Mouse (Mus musculus) activated CD4-positive, CD25-positive, alpha-beta regulatory T cell, adult 4 months (primary cell): ENCODE results near the gene Acot7. TPM values are rescaled to one million over a fixed set of nuclear protein-coding genes. Genes with fewer than 3 reads are reported as not detected.
A peak's percentile ranks its signal among the peaks of the same experiment; 100 is the strongest.

ENCODE experiments used
- ATAC-seq: one replicate; pipeline ENCODE4 v1.8.0; 2017
- polyA plus RNA-seq, 2 experiments: library from polyadenylated mRNA; unstranded; fragments of 100-300 nt; shearing (Covaris generic); gene quantifications; one replicate each; pipeline ENCODE4 v1.2.1; 2017

The Acot7 gene
- polyA plus RNA-seq = 100 to 1,000 TPM; 134 to 172 TPM

DNA sequence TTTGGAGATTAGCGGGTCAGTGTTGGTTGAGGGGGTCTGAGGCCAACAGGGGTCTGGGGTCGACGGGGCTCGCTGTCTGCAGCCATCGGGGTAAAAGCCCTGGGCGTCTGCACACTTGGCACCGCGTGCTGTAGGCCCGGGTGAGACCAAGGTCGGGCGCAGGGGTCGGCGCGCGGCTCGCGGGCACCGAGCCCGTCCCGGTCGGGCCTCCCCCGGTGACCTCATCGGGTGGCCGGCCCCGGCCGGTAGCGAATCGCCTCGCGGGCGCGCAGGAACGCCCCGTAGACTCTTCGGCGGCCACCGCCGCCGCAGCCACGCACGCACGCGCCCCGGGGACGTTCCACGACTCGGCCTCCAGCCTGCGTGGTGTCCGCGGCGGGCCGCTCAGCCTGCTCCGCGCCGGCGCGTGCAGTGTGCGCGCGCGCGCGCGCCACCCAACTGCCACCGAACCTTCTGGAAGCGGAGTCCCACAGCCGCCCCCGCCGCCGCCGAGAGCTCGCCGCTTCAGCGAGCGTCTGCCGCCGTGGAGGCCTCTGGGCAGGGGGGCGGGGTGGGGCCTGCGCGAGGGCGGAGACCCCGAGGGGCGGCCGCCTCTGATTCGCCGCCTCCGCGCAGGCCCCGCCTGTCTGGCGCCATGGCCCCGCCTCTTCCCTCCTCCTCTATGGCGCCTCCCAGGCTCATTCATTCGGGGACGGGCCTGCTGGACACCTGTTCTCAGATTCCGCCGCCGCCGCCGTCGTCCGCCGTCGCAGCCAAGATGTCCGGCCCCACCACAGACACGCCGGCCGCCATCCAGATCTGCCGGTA lies at the start of gene Acot7:
Acot7 (plus strand) TSS at position 598 of the 807 bp plus-strand sequence.
- ATAC-seq = peak; percentile 83

DNA sequence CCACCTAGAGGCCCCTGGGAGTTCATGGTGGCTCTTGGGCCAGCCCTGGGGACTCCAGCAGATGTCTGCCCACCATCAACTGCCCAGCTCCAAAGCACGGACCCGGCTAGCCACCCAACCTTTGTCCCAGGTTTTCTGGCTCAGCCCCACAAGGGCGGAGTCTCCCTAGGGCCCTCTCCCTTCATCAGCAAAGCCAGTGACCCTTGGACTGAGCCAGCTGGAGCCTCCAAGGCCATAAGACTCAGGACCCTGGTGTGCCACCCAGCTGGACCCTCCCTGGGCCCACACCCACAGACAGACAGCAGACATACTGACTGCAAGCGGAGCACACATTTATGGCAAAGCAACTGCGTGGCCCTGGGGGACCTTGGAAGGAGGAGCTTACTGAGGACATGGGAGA lies 49.1 kb upstream of the Acot7 start:
- no peak for ATAC-seq

- ATAC-seq = no peak
Observed at GRCm38 (mm10) chr4:152129395-152129930, 48.5 kb upstream of the Acot7 start.

- ATAC-seq = peak; percentile 48
Observed at GRCm38 (mm10) chr4:152130771-152131653, 46.9 kb upstream of the Acot7 start.

- peak; percentile 12 for ATAC-seq
Observed at GRCm38 (mm10) chr4:152131809-152132771, 45.8 kb upstream of the Acot7 start.

DNA sequence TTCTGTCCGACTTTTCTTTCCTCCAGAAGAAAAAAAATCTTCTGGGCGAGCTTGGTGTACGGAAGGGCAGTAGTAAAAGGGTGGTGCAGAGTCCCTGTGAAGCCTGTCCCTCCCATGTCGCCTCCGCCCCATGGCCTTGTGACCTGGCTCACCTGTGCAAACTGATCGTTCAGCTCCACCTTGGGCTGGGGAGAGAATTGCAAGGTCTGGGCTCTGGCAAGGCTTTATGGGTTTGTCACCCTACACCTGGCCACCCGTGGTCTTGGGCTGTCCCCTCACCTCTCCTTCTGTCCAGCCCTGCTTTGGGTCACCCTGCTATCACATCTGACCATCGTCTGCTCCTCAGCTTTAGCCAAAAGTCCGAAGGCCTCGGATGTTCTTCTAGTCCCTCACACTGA lies 45.2 kb upstream of the Acot7 start:
- ATAC-seq = no peak

- no peak for ATAC-seq
Observed at GRCm38 (mm10) chr4:152133213-152133612, 44.7 kb upstream of the Acot7 start.

DNA sequence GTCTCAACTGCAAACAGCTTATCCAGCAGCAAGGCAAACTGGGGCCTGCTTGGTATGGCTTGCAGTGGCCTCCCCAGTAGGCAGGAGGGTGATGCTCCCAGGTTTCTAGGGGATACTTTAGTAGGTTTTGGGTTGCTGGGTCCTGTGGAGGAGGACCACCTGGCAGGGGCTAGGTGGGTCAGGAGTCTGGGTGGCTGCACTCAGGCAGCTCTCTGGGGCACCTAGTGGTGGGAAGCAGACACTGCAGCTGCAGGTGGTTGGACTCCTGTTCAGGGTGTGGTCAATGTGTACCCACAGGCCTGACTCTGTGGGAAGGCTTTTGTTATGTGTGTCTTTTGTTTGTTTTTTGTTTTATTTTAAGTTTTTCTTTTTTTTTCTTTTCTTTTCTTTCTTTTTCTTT lies 43.4 kb upstream of the Acot7 start:
- no peak for ATAC-seq

DNA sequence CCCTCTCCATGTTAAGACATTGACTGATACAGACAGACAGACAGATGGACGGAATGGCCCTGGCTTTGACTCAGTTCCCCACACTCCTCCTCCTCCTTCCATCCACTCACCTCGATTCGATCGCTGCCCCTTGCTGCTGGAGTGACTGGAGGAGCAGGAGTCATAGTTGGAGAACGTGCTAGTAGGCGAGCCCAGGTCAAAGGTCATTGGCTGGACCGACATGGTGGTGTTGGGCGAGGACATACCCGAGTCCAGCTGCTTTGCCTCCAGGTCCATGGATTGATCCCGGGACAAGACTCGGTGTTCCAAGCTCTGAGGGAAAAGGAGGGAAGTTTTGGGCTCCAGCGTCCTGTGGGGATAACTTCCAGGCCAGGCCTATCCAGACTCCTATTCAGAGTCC lies 42.6 kb upstream of the Acot7 start:
- ATAC-seq = no peak

GRCm38 (mm10) chr4:152136112-152136875 lies 41.6 kb upstream of the Acot7 start:
- ATAC-seq = no peak

GRCm38 (mm10) chr4:152136876-152137250 lies 41.1 kb upstream of the Acot7 start:
- no peak for ATAC-seq

- ATAC-seq = peak; percentile 79
Observed at GRCm38 (mm10) chr4:152138497-152139260, 39.3 kb upstream of the Acot7 start.

DNA sequence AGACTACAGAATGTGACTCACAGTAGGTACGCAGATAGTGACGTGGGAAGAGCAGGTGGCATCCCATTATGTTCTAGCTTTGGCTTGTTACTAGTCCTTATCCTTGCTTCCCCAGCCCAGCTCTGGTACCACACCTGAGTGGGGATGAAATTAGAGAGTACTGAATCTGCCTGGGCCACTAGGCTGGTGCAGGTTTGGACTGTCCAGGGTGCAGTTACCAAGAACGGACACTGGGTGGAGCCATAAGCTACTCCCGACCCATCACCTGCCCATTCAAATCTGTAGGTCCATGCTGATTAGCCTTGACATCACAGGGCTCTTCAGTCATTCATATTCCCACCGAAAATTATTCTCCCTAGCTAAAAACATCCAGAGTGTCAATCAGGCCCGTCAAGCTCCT lies 37.5 kb upstream of the Acot7 start:
- ATAC-seq = no peak

GRCm38 (mm10) chr4:152141521-152142135 lies 36.3 kb upstream of the Acot7 start:
- no peak for ATAC-seq

DNA sequence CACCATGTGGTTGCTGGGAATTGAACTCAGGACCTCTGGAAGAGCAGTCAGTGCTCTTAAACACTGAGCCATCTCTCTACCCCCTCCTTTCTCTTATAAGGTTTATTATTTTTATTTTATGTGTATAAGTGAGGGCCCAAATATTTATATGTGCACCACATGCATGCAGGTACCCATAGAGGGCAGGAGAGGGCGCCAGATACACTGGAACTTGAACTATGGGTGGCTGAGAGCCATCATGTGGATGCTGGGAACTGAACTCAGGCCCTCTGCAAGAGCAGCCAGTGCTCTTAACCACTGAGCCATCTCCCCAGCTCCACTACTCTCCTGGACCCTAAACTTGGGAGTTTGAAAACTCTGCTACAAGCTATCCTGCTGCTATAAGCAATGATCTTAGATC lies 34.3 kb upstream of the Acot7 start:
- ATAC-seq = no peak

DNA sequence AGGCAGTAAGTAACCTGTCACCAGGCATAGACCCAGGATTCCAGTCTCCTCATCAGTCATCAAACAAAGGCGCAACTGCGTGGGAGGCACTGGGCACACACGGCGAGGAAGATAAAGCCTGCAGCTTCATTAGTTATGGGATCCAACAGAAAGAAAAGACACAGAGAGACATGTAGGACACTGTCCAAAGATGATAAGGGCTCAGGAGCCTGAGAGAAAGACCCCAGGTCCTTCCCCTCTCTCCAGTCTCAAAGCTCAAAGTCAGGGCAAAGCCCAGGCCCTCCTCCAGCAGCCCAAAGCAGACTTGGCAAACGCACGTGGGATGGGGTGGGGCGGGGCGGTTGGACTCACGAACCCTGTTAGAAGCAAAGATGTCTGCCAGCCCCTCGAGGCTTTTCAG lies 32.5 kb upstream of the Acot7 start:
- no peak for ATAC-seq

DNA sequence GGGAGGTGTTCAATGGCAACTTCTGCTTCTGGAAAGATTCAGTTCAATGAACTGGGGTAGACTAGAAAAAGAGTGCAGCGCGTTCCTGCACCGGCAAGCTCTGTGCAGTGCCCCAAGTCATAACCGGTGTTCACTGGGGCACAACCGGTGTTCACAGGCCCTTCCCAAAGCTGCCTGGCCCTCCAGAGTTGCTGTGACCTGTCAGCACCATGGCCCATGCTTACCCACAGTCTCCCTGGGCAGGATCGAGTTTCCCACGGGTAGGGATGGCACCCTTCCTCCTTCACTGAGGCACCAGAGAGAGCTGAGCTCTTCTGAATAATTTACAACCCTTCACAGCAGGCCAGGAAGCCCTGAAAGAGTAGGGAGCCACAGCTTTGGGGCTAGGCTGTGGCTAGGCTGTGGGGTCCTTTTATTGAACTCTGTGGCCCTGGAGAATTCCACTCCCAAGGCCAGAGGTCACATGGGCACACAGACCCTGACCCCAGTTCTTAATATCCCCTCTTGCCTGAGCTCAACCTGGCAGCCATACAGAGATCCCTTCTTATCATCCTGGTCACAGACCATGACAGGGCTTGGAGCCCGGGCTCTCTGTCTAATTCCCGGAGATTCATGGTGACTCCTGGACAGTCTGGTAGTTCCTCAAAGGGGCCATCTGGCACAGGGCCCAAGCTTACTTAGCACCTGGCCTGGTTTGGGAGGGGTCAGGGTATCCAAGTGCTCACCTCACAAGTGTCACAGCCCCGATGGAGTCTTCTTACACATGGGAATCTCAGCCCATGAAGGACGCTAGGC lies 31.7 kb upstream of the Acot7 start:
- ATAC-seq = no peak

DNA sequence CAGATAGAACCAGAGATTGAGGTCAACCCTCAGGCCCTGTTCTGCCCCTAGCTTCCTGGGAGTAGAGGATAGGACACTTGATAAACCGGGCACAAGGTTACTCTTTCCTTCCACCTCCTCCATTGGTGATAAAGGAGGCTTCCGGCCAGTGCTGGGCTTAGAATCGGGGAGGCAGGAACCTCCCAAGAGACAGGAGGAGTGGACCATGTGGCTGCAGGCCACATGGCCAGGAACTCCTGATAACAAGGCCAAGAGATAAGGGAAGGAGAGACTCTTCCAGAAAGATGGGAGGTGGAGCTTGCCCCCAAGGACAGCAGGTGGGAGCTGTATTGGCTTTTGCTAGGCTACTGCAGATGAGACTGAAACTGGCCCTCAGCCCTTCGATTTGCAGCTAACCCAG lies 27.4 kb upstream of the Acot7 start:
- ATAC-seq = no peak

GRCm38 (mm10) chr4:152151451-152151965 lies 26.4 kb upstream of the Acot7 start:
- no peak for ATAC-seq
